10 mouse cellular contexts compared by ENCODE assay signal in the genomic region with DNA sequence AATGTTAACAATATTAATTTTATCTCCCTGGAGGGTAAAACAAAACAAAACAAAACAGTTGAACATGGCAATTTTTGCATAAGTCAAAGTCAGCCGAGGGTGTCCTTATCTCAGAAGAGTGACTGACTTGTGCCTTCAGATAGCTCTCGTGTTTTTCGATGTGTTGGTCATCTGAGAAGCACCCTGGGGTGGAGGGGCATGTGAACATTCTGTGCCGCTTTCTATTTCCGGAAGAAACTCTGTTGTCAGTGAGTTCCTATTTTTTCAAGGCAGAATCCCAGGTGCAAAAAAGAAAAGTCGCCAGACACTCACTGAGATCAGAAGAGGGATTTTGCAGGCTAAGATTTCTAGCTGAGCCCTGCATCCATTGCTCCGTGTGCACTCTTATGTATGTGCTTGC. TPM values are rescaled to one million over a fixed set of nuclear protein-coding genes. Genes with fewer than 3 reads are reported as not detected.
DNase-seq lines count a peak whose midpoint lies in the region; ATAC-seq and TF ChIP-seq lines count a peak whose summit lies in the region.
"Had no signal": no experiment of that assay in that cellular context is flagged by ENCODE, and none has a peak within 500 bp of the region (broad histone marks: within the 10 kb centered on the region; RNA-seq: fewer than 3 reads in every experiment).

No protein-coding gene starts in this region.

- no peak for TF ChIP-seq EP300 in stomach, postnatal 0 days (optimal IDR thresholded peaks at IDR 0.05)

- ATAC-seq in liver, embryonic 11.5 days (replicated peaks; ENCODE audit: low FRiP score) = no peak
- ATAC-seq in stomach, postnatal 0 days (ENCODE audit: low FRiP score, low TSS enrichment) = no peak
- ATAC-seq in hindbrain, postnatal 0 days = no peak
- no peak for ATAC-seq in CD4-positive, CD25-positive, alpha-beta regulatory T cell, adult 4 months

- H3K4me1 ChIP-seq in spleen, adult 2 months (ENCODE audit: control insufficient read depth, insufficient read depth, insufficient read length) = no peaks in the 10 kb centered on the region
- no peaks in the 10 kb centered on the region for H3K4me1 ChIP-seq in liver, embryonic 11.5 days (replicated peaks; ENCODE audit: control insufficient read depth, insufficient read depth, low read length)
- no peaks in the 10 kb centered on the region for H3K4me1 ChIP-seq in stomach, postnatal 0 days (replicated peaks; ENCODE audit: control insufficient read depth, insufficient read depth)
- no peaks in the 10 kb centered on the region for H3K4me1 ChIP-seq in hindbrain, postnatal 0 days (ENCODE audit: insufficient read depth, low read length)

- no peak for TF ChIP-seq CTCF in gastrocnemius, adult 2 months (IDR thresholded peaks at IDR 0.05)
- no peak for TF ChIP-seq CTCF in spleen, adult 2 months (IDR thresholded peaks at IDR 0.05; ENCODE audit: extremely low read depth, insufficient read depth, insufficient read length, insufficient replicate concordance)
- no peak for TF ChIP-seq CTCF in stomach, postnatal 0 days (IDR thresholded peaks at IDR 0.05; ENCODE audit: low read depth)
- TF ChIP-seq CTCF in hindbrain, postnatal 0 days (IDR thresholded peaks at IDR 0.05; ENCODE audit: low read depth) = no peak

- no peak for DNase-seq in gastrocnemius, adult 2 months
- DNase-seq in gastrocnemius, adult 8-10 months (ENCODE audit: low spot score in 2 of 2) = no peak
- DNase-seq in spleen, adult 2 months (ENCODE audit: low read depth in 1 of 2, low spot score in 2 of 2) = no peak
- no peak for DNase-seq in spleen, postnatal 10 days (ENCODE audit: low spot score in 2 of 2)
- no peak for DNase-seq in liver, embryonic 11.5 days (ENCODE audit: low spot score)
- DNase-seq in stomach, postnatal 0 days (ENCODE audit: low spot score) = no peak
- DNase-seq in hindbrain, postnatal 0 days (ENCODE audit: low spot score) = no peak
- DNase-seq: cerebellum, postnatal 25 days; midbrain, embryonic 14.5 days had no signal

- H3K9me3 ChIP-seq in liver, embryonic 11.5 days (ENCODE audit: control insufficient read depth, low read length) = no peaks in the 10 kb centered on the region
- H3K9me3 ChIP-seq in stomach, postnatal 0 days (ENCODE audit: control insufficient read depth, low read length) = no peaks in the 10 kb centered on the region
- no peaks in the 10 kb centered on the region for H3K9me3 ChIP-seq in hindbrain, postnatal 0 days (ENCODE audit: low read length)

- H3K27ac ChIP-seq in gastrocnemius, adult 2 months = peak overlapping the region; percentile 58
- H3K27ac ChIP-seq in spleen, adult 2 months (ENCODE audit: insufficient read depth, low read length) = peak overlapping the region; percentile 58; the same call in 1 of the 2 replicates
- H3K27ac ChIP-seq in liver, embryonic 11.5 days (ENCODE audit: low read depth, low read length) = no peak overlapping the region
- H3K27ac ChIP-seq in stomach, postnatal 0 days (replicated peaks) = peak overlapping the region; percentile 56; the same call in 1 of the 2 replicates
- no peak overlapping the region for H3K27ac ChIP-seq in hindbrain, postnatal 0 days

- no peaks in the 10 kb centered on the region for H3K36me3 ChIP-seq in spleen, adult 2 months (ENCODE audit: control insufficient read depth, insufficient read depth, low read length)
- no peaks in the 10 kb centered on the region for H3K36me3 ChIP-seq in liver, embryonic 11.5 days (ENCODE audit: control insufficient read depth, insufficient read depth, low read length)
- H3K36me3 ChIP-seq in stomach, postnatal 0 days (ENCODE audit: control insufficient read depth, insufficient read depth, low read length) = no peaks in the 10 kb centered on the region
- no peaks in the 10 kb centered on the region for H3K36me3 ChIP-seq in hindbrain, postnatal 0 days (ENCODE audit: insufficient read depth, low read length)

- peak overlapping the region; percentile 9; the same call in 1 of the 2 replicates for H3K4me2 ChIP-seq in liver, embryonic 11.5 days
- H3K4me2 ChIP-seq in stomach, postnatal 0 days (replicated peaks; ENCODE audit: low read depth) = peak overlapping the region; percentile 51
- H3K4me2 ChIP-seq in hindbrain, postnatal 0 days (ENCODE audit: low read depth, low read length) = no peak overlapping the region

- WGBS in spleen, adult 2 months = 41% methylated on average over 7 of the region's 7 CpGs
- whole genome bisulfite sequencing in liver, embryonic 11.5 days = 41% methylated on average over 7 of the region's 7 CpGs
- 48% methylated on average over 7 of the region's 7 CpGs for WGBS in stomach, postnatal 0 days
- WGBS in hindbrain, postnatal 0 days = 82% methylated on average over 7 of the region's 7 CpGs

- intact Hi-C loops in gastrocnemius, adult 2 months (cut with DNase I) = no loop called here

- TF ChIP-seq POLR2A in spleen, adult 2 months (IDR thresholded peaks at IDR 0.05; ENCODE audit: low read depth, low read length) = no peak

- H3K4me3 ChIP-seq in gastrocnemius, adult 2 months = peak overlapping the region; percentile 53
- H3K4me3 ChIP-seq in spleen, adult 2 months (ENCODE audit: extremely low read depth, insufficient read depth, insufficient read length) = peak overlapping the region; percentile 38; the same call in 1 of the 2 replicates
- no peak overlapping the region for H3K4me3 ChIP-seq in liver, embryonic 11.5 days (ENCODE audit: low read depth, low read length)
- H3K4me3 ChIP-seq in stomach, postnatal 0 days (ENCODE audit: low read depth, low read length) = peak overlapping the region; percentile 37
- no peak overlapping the region for H3K4me3 ChIP-seq in hindbrain, postnatal 0 days (ENCODE audit: low read length)

- no peaks in the 10 kb centered on the region for H3K27me3 ChIP-seq in spleen, adult 2 months (ENCODE audit: control insufficient read depth, insufficient read depth, low read length)
- H3K27me3 ChIP-seq in liver, embryonic 11.5 days (replicated peaks; ENCODE audit: control insufficient read depth, insufficient read depth, low read length) = no peaks in the 10 kb centered on the region
- no peaks in the 10 kb centered on the region for H3K27me3 ChIP-seq in stomach, postnatal 0 days (ENCODE audit: control insufficient read depth, insufficient read depth, low read length)
- no peaks in the 10 kb centered on the region for H3K27me3 ChIP-seq in hindbrain, postnatal 0 days (ENCODE audit: insufficient read depth, low read length)

- H3K9ac ChIP-seq in liver, embryonic 11.5 days (ENCODE audit: low read depth, low read length) = no peak overlapping the region
- peak overlapping the region; percentile 35; the same call in 1 of the 2 replicates for H3K9ac ChIP-seq in stomach, postnatal 0 days (ENCODE audit: low read length)
- no peak overlapping the region for H3K9ac ChIP-seq in hindbrain, postnatal 0 days (replicated peaks; ENCODE audit: low read length)

RNA-seq across cellular contexts. Expression of a gene that starts 1.2 kb away (rescaled TPM):
- 1 to 10 TPM in 1 of 2 experiments, under 1 TPM in 1; 0.51 to 1.4 TPM for total RNA-seq in gastrocnemius, adult 2 months (2021)
- under 1 TPM; 0.34 to 0.72 (median 0.47) TPM for total RNA-seq in gastrocnemius, adult 8-10 months (2022)
- 4.1 and 4.8 TPM in 2 replicates for polyA plus RNA-seq in spleen, adult 2 months (2012; rRNA removed)
- 2.3 and 2.6 TPM in 2 replicates for polyA plus RNA-seq in liver, embryonic 11.5 days (2014; fragmentation: Nextera tagmentation; extraction: Ambion mirVana)
- 15.4 and 20.4 TPM in 2 replicates for polyA plus RNA-seq in stomach, postnatal 0 days (2015; fragmentation: Nextera tagmentation; extraction: Ambion mirVana)
- total RNA-seq in hindbrain, postnatal 0 days (2014; rRNA removed) = 0.52 and 0.72 TPM in 2 replicates
- polyA plus RNA-seq in hindbrain, postnatal 0 days (2015; fragmentation: Nextera tagmentation; extraction: Ambion mirVana) = 1.3 and 1.7 TPM in 2 replicates
- polyA plus RNA-seq in CD4-positive, CD25-positive, alpha-beta regulatory T cell, adult 4 months (2017; shearing (Covaris generic)) = not detected

Comparison
In these comparisons a context has a peak if more than half of its experiments do, and no peak if none do; other contexts are left out.
1. H3K27ac ChIP-seq: peak in gastrocnemius, adult 2 months (single experiment), spleen, adult 2 months (single experiment) and stomach, postnatal 0 days (single experiment); none in liver, embryonic 11.5 days (single experiment) and hindbrain, postnatal 0 days (single experiment).
2. H3K4me3 ChIP-seq: peak in gastrocnemius, adult 2 months (single experiment), spleen, adult 2 months (single experiment) and stomach, postnatal 0 days (single experiment); none in liver, embryonic 11.5 days (single experiment) and hindbrain, postnatal 0 days (single experiment).